Mouse (Mus musculus) urinary bladder, postnatal 10 days (tissue): Measurements from ENCODE around the gene Zbtb20.
A peak's percentile ranks its signal among the peaks of the same experiment; 100 is the strongest.

Experiments
- DNase-seq: peaks from one replicate; pipeline ENCODE4 v3.0.0; 2022; ENCODE audit warnings: low spot score

Gene Zbtb20

GRCm38 (mm10) chr16:43565872-43566271, 690.2 kb downstream of the Zbtb20 start:
- no peak for DNase-seq

DNA sequence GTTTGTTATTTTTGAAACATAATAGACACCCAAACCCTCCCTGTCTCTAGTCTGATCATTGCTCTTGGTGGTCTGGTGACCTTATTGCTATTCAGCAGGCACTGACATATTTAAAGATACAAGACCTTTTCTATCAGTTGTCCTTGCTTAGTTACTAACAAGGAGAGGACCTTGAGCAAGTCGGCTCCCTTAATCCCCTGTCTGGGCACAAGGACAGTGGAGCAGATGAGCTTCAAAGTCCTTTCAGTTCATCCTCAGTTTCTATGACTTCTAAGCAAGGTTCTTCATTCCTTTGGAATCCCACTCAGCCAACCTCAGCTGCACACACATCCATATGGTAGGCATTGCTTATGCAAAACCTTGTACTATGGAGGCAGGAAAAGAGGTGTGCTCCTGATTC, 690.8 kb downstream of the Zbtb20 start:
- DNase-seq: no peak

- no peak for DNase-seq
Measured at GRCm38 (mm10) chr16:43571376-43572081, 695.8 kb downstream of the Zbtb20 start.

DNA sequence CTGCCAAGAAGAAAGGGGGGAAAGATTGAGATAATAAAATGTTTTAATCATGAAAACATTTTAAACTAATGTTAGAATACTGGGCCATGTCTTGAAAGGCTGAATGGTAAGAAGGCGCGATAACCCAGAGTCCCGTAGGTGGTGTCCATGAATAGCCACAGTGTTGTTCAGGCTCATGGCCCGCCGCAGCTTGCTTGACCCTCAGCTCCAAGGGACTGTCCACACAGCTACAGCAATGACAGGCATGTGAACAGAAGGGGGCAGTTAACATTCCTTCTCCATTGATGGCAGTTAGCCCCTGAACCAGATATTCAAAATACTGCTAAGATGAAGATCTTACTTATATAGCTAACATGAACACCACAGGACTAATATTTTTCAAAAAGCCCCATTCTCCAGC, 696.5 kb downstream of the Zbtb20 start:
- DNase-seq: no peak

DNA sequence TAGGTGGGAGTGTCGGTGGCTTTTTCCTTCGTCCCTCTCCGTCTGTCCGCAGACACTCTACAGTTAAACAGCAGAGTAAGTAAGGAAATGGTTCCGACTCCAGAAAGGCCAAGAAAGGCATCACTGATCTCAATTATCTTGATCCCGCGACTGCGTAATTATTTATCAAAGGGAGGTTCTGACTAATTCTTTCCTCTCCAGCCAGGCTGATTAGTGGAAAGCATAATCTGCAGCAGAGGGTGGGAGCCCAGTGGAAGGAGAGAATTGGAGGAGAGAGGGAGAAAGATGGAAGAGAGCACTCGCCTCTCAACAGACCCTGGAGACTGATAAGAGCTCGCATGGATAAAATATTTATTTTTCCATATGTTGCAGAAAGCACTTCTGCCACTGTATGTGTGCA, 697.1 kb downstream of the Zbtb20 start:
- no peak for DNase-seq

DNA sequence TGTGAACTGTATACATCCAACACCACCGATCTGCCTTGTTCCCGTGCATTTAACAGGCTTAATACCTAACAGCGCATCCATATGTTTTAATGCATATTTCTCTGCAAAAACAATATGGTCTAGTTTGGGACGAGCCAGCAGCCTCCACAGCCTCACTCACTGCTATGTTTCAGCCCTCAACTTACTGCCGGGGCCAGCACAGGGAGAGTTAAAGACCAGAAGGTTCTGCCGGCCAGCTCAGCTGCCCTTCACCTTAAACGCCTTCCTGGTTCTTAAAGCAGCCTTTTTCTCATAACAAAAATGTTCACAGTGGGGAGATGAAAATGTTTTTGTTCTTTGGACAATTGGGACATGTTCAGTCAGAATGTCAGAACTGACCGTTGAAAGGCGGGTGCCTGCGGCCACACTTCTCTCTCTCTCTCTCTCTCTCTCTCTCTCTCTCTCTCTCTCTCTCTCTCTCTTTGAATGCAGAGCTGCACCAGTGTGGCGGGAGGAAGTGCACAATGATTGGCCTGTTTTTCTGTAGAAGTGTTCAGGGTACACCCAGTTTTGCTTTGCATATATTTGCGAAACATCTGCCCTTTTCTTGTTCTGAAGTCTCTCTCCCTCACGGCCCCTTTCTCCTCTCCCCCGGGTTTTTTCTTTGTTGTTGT, 697.6 kb downstream of the Zbtb20 start:
- DNase-seq: no peak

DNA sequence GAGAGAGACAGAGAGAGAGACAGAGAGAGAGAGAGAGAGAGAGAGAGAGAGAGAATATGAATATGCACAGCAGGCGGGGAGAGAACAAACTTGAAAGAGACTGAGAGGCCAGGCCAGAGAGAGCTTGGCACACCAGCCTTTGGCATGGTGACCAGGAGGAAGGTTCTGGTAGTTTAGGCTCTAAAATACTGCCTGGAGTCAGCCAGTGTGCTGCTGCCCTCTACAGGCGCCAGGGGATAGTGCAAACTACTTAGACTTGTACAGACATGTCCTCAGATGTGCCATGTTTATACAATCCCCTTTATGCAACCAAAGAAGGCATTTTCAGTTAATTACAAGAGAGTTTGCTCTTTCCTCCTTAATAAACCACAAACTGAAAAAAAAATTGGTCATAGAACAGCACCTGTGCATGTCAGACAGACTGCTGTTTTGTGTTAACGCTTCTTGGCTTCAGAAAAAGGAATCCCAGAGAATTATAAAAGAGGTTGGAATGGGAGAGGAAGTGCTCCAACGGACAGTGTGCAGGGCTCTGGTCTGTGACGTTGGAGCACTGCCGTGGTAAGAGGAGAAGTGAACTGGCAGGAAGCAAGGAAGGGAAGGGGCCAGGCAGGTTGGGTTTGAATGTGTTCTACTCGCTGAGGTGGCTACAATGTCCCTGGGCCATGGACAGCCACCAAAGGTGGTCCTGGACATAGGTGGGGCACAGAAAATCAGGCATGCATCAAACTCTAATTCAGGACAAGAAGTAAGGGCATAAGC, 698.5 kb downstream of the Zbtb20 start:
- DNase-seq: peak; percentile 84

DNA sequence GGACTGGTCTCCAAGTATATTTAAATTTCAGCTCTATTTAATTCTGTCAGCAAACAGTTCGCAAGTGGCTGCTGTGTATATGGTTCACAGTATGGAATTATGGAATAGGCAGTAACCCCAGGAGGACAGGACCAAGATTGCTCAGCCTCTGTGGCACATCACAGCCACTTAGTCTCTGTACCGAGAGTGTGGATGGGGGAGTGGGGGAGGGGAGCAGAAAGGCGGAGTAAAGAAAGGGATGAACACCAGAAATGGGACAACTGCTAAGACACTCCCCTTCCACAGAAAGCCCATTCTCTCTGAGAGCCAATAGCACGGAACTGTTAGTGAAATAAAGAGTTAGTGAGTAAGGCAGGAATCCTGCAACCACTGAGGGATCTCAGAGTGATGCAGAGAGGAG, 699.4 kb downstream of the Zbtb20 start:
- DNase-seq: no peak

DNA sequence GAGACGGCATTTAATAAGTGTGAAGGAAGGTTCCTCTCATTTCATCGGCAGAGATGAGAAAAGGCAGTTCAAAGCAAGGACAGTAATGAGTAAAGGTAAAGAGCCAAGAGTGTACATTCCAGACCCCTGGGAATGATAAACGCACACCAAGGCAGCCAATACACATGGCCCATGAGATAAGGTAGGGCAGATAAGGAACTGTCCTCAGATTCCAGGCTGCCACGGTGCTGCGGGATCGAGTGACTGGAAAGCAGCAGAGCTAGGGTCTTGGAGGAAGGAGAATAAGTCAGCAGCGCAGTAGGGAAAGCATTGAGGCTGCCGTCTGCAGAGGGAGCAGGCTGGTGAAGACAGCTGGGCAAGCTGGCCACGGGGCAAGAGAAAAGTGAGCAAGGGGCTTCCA, 699.8 kb downstream of the Zbtb20 start:
- no peak for DNase-seq

DNA sequence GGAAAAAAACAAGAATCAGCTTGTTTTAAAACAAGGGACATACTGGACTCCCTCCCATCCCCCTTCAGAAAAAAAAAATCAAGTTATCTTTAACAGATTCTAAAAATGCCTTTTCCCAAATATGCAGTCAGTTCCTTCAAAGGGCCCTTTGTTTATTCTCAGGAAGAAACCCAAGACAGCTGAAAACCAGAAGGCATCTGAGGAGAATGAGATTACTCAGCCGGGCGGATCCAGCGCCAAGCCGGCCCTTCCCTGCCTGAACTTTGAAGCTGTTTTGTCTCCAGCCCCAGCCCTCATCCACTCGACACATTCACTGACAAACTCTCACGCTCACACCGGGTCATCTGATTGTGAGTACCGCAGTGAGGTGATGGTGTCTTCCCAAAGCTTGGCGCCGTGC, 701.7 kb downstream of the Zbtb20 start:
- no peak for DNase-seq

DNA sequence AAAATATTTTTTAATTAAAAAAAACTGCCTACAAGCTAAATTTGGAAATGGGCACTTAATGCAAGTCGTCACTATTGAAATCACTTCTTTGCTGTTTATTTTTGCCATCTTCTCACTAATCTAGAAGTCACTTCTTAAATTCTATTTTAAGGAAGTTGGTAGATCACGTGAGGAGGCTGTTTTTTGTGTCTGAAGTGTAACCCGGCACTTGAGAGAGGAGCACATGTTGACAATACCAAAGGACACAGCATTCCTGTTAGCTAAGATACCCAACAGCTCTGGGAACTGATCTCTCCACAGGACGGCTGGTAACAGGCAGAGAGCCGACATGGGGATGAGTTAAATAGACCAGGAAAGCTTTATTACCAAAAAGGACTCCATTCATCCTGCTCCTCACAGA, 702.7 kb downstream of the Zbtb20 start:
- no peak for DNase-seq

GRCm38 (mm10) chr16:43579111-43579510, 703.4 kb downstream of the Zbtb20 start:
- no peak for DNase-seq

DNA sequence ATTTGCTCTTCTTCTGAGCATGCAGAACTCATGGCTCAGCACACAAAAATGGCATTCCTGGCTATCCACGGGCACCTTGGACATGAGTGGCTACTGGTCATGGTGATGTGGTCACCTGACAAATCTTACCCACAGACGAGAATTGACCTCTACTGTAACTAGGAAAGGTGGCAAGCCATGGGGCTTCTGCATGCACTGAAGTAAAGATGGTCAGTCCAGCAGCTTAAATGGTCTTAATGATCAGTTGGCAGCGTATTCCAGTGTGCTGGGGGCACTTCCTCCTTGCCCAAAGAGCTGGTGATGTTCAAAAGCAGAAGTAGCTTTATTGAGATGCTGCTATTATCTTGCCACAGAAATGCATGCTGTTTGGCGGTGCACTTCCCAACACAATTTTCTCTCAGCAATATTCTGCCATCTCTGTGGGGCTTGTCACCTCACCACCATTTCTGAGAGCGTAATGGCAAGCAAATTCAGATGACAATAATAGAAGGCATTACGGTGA, 704.7 kb downstream of the Zbtb20 start:
- no peak for DNase-seq

DNA sequence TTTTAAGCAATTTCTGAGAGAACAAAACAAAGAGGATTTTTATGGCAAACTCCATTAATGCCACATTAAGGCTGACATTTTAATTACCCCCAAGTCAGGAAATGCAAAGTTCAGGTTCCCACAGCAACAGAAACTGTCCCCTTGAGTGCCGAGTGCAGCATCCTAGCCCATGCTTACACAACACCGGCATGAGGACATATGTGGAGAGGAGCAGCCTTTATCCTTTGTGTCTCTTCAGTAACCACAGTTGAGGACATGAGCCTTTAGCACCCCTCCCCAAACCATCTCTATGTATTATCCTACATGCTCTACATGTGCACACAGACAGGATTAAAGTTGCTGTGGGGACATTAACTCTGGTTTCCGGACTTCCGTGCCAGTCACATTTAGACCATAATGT, 705.9 kb downstream of the Zbtb20 start:
- DNase-seq: no peak

GRCm38 (mm10) chr16:43586859-43587429, 711.3 kb downstream of the Zbtb20 start:
- DNase-seq: no peak

GRCm38 (mm10) chr16:43590704-43591493, 715.2 kb downstream of the Zbtb20 start:
- DNase-seq: no peak

DNA sequence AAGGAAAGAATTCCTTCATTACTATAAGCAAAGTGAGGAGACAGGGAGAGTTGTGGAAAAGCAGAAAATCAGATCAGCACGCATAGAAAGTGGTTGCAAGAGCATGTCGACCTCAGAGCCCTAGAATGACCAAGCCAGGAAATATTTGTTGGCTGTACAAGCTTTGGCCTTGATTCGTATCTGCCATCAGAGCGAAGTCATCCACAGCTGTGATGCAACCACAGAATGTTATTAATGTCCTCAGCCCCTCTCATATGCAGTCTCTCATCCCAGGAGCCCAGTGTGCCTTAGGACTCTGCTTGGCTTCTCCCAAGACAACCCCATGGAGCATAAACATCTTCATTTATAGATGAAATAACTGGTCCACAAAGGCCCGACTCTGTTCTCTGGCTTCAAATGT, 716.4 kb downstream of the Zbtb20 start:
- no peak for DNase-seq

GRCm38 (mm10) chr16:43592801-43593200, 717.1 kb downstream of the Zbtb20 start:
- DNase-seq: no peak

DNA sequence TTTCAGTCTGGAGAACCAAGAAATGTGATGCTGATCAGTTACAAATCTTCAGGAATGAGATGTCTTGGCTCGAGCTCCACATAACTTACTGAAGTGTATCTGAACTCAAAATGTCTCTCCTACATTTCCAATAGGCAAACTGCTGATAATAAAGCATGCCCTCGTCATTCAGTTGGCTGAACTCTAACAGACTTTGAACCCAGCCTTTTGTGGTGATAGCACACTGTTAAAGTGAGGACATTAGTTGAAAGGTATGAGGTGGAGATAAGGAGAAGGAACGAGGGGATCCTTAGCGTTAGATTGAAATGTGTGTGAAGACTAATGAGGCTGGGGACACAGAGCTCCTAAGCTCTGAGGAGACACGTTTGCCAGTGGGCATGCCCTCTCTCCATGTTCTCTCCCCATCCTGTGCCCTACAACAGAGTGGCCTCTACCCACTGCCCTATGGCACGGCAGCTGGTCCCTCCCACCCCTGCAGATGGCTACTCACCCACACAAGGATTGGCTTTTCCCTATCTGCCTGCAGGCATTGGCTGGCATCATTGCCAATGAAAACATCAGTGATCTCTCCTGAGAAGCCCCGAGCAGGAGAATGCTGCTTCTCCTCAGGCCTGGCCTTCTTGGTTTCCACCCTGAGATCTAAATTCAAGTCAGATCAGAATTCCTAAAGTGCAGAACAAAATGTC, 721.8 kb downstream of the Zbtb20 start:
- DNase-seq: no peak

DNA sequence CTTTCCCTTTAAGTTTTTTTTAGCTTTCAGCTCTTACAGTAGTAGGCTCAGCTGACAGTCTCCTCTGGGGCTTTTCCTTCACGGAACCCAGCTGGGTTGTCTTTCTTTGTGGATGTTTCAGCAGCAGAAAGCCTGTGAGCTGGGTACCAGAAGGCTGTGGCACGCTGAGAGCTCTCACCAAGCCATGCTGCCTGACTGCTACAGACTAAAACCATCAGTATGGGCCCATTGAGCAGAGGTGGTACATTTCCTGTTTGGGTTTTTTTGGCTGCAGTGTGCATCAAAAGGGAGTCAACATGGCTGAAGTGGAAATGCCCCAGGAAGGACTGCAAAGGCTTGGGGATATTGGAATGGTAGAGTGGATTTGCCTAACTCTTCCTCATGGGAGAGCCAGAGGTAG, 724.0 kb downstream of the Zbtb20 start:
- DNase-seq: no peak

GRCm38 (mm10) chr16:43602573-43602972, 726.9 kb downstream of the Zbtb20 start:
- no peak for DNase-seq
